ENCODE assay signal across 8 mouse cellular contexts in the genomic region with DNA sequence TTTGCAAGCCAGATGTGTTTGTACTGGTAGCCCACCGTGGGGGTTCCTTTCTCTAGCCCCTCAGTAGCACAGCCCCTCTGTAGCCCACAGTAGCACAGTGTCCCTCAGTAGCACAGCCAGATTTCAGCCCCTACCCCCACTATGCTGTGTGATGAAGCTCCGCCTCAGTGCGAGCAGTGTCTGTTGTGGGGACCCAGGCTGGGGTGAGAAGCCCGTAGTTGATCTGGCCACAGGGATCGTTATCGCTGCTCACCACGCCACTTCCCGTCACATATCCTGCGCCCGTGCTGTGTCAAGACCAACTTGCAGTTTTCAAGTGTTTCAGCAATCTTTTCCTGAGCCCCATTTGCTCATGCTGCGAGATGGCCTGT. TPM values are rescaled to one million over a fixed set of nuclear protein-coding genes. Genes with fewer than 3 reads are reported as not detected.
DNase-seq lines count a peak whose midpoint lies in the region; ATAC-seq and TF ChIP-seq lines count a peak whose summit lies in the region.
"Had no signal": no experiment of that assay in that cellular context is flagged by ENCODE, and none has a peak within 500 bp of the region (broad histone marks: within the 10 kb centered on the region; RNA-seq: fewer than 3 reads in every experiment).

No protein-coding gene starts in this region.

- TF ChIP-seq CTCF in G1E (IDR thresholded peaks at IDR 0.05; ENCODE audit: low read depth, low read length), result no peak

- peak; percentile 44 for ATAC-seq in CD4-positive, CD25-positive, alpha-beta regulatory T cell, adult 4 months
- ATAC-seq in G1E (ENCODE audit: extremely low read depth, insufficient number of reproducible peaks, low FRiP score, poor library complexity, severe bottlenecking), result peak; percentile 76
- peak; percentile 75 for ATAC-seq in megakaryocyte progenitor cell, adult 5-6 weeks (replicated peaks; ENCODE audit: poor library complexity)
- no peak for ATAC-seq in forebrain, embryonic 14.5 days

- no peak overlapping the region for H3K4me2 ChIP-seq in forebrain, embryonic 14.5 days (ENCODE audit: low read length)
- H3K4me2 ChIP-seq: embryonic facial prominence, embryonic 15.5 days had no signal

- no peak overlapping the region for H3K9ac ChIP-seq in forebrain, embryonic 14.5 days (ENCODE audit: low read length)
- H3K9ac ChIP-seq: embryonic facial prominence, embryonic 15.5 days had no signal

- H3K27me3 ChIP-seq in G1E (ENCODE audit: insufficient read depth, low read length), result no peaks in the 10 kb centered on the region; the same call in 1 of the 2 replicates
- no peaks in the 10 kb centered on the region for H3K27me3 ChIP-seq in forebrain, embryonic 14.5 days (replicated peaks; ENCODE audit: control insufficient read depth, insufficient read depth, low read length)
- H3K27me3 ChIP-seq: embryonic facial prominence, embryonic 15.5 days had no signal

- H3K4me1 ChIP-seq in G1E (ENCODE audit: insufficient read depth, low read depth, low read length), result peaks cover 38% of the 10 kb centered on the region
- no peaks in the 10 kb centered on the region for H3K4me1 ChIP-seq in forebrain, embryonic 14.5 days (ENCODE audit: control insufficient read depth, insufficient read depth, low read length)

- H3K36me3 ChIP-seq in G1E (replicated peaks), result peaks cover 2% of the 10 kb centered on the region
- H3K36me3 ChIP-seq in forebrain, embryonic 14.5 days (ENCODE audit: control insufficient read depth, insufficient read depth, low read length), result no peaks in the 10 kb centered on the region
- H3K36me3 ChIP-seq: embryonic facial prominence, embryonic 15.5 days had no signal

- WGBS in forebrain, embryonic 14.5 days, result 76% methylated on average over 11 of the region's 11 CpGs

- H3K27ac ChIP-seq in forebrain, embryonic 14.5 days (ENCODE audit: low read depth, low read length), result no peak overlapping the region
- H3K27ac ChIP-seq: embryonic facial prominence, embryonic 15.5 days had no signal

- peaks cover 6% of the 10 kb centered on the region for H3K9me3 ChIP-seq in G1E (replicated peaks)
- H3K9me3 ChIP-seq in forebrain, embryonic 14.5 days (replicated peaks; ENCODE audit: control insufficient read depth, low read length), result no peaks in the 10 kb centered on the region
- H3K9me3 ChIP-seq: embryonic facial prominence, embryonic 15.5 days had no signal

- H3K4me3 ChIP-seq in G1E (ENCODE audit: low read depth, low read length), result peak overlapping the region; percentile 55; the same call in 1 of the 2 replicates
- no peak overlapping the region for H3K4me3 ChIP-seq in forebrain, embryonic 14.5 days (ENCODE audit: low read depth, low read length)
- H3K4me3 ChIP-seq: embryonic facial prominence, embryonic 15.5 days had no signal

- peak; percentile 40 for DNase-seq in G1E (ENCODE audit: low spot score)
- peak; percentile 70 for DNase-seq in induced T-regulatory cell, adult 2 months (ENCODE audit: low read depth)
- DNase-seq in ovary, postnatal 14 days (ENCODE audit: low spot score), result no peak
- no peak for DNase-seq in gastrocnemius, adult 18-20 months (ENCODE audit: low spot score)
- no peak for DNase-seq in forebrain, embryonic 14.5 days (ENCODE audit: low spot score)

RNA-seq across cellular contexts. Expression of a gene that starts 39.0 kb away (rescaled TPM):
- under 1 TPM; 0.48 to 0.56 TPM for polyA plus RNA-seq in CD4-positive, CD25-positive, alpha-beta regulatory T cell, adult 4 months (2017; shearing (Covaris generic))
- total RNA-seq in G1E (2014; fragmentation: Nextera tagmentation), result not detected in 2 replicates
- 0.06 and 0.27 TPM in 2 replicates for total RNA-seq in G1E (2017)
- not detected in 2 replicates for polyA plus RNA-seq in G1E (2012)
- total RNA-seq in megakaryocyte progenitor cell, adult 5-6 weeks (2015), result 0.85 and 1.7 TPM in 2 replicates
- 0.46 TPM in 1 of 2 replicates, not detected in the other for total RNA-seq in megakaryocyte progenitor cell, adult 5-6 weeks (2017)
- total RNA-seq in gastrocnemius, adult 18-20 months (2021), result under 1 TPM; 0.50 to 0.57 TPM
- polyA plus RNA-seq in forebrain, embryonic 14.5 days (2014; fragmentation: Nextera tagmentation; extraction: Ambion mirVana), result 9.2 and 12.3 TPM in 2 replicates

Comparison
In these comparisons a context has a peak if more than half of its experiments do, and no peak if none do; other contexts are left out.
1. DNase-seq: peak in G1E (single experiment) and induced T-regulatory cell, adult 2 months (single experiment); none in ovary, postnatal 14 days (single experiment), gastrocnemius, adult 18-20 months (single experiment) and forebrain, embryonic 14.5 days (single experiment).